Mouse (Mus musculus) kidney, postnatal 0 days (tissue): ENCODE measurements around the gene Dhx40. TPM values are rescaled to one million over a fixed set of nuclear protein-coding genes. Genes with fewer than 3 reads are reported as not detected.

Experiments used
- ATAC-seq: fragments of 200-750 bp; cut with Nextera tagmentation; replicated peaks from 2 replicates; pipeline ENCODE4 v1.8.0; 2017; ENCODE audit warnings: low read depth, moderate number of reproducible peaks, moderate TSS enrichment, moderate library complexity; ENCODE audit not compliant: low FRiP score
- DNase-seq: peaks from one replicate; pipeline ENCODE4 v3.0.0-alpha.2; 2016; ENCODE audit warnings: low spot score
- H3K27ac ChIP-seq: fragments of 300-500 bp; sonication (generic); 2 replicates; pipeline ENCODE4 v1.5.1; 2014; ENCODE audit warnings: mild to moderate bottlenecking
- H3K27me3 ChIP-seq: fragments of 300-500 bp; sonication (generic); 2 replicates; pipeline ENCODE4 v1.6.1; 2014; ENCODE audit warnings: low read length, mixed read lengths; ENCODE audit not compliant: insufficient read depth
- H3K36me3 ChIP-seq: fragments of 300-500 bp; sonication (generic); 2 replicates; pipeline ENCODE4 v1.6.1; 2014; ENCODE audit warnings: low read length, mixed read lengths; ENCODE audit not compliant: insufficient read depth
- H3K4me1 ChIP-seq: fragments of 300-500 bp; sonication (generic); replicated peaks from 2 replicates; pipeline ENCODE4 v1.6.1; 2014; ENCODE audit warnings: antibody characterized with exemption, low read length, mixed read lengths; ENCODE audit not compliant: insufficient read depth
- H3K4me2 ChIP-seq: fragments of 300-500 bp; sonication (generic); 2 replicates; pipeline ENCODE4 v1.6.1; 2014; ENCODE audit warnings: mild to moderate bottlenecking, low read length, moderate library complexity, mixed read lengths
- H3K4me3 ChIP-seq: fragments of 300-500 bp; sonication (generic); replicated peaks from 2 replicates; pipeline ENCODE4 v1.5.1; 2014; ENCODE audit warnings: low read depth, low read length
- H3K9ac ChIP-seq: fragments of 300-500 bp; sonication (generic); 2 replicates; pipeline ENCODE4 v1.6.1; 2014; ENCODE audit warnings: low read depth, low read length
- H3K9me3 ChIP-seq: fragments of 300-500 bp; sonication (generic); replicated peaks from 2 replicates; pipeline ENCODE4 v1.6.1; 2016; ENCODE audit warnings: low read length, inconsistent platforms, mixed read lengths
- CTCF ChIP-seq: IDR thresholded peaks from 2 replicates; pipeline ENCODE4 v1.5.1; 2016; ENCODE audit warnings: antibody characterized with exemption, low read depth, mild to moderate bottlenecking, moderate library complexity
- WGBS: fragments of 180-500 bp; shearing (Covaris S2); extraction: QIAGEN DNeasy Blood & Tissue Kit; methylation state at CpG from one replicate; pipeline ENCODE4 v1.1.7; 2014; 5-methylcytosine and 5-hydroxymethylcytosine counted together
- polyA plus RNA-seq: library from polyadenylated mRNA; unstranded; fragments of >200 nt; fragmentation: Nextera tagmentation; extraction: Ambion mirVana; gene quantifications from 2 replicates; pipeline ENCODE4 v1.2.1, GENCODE M21; 2015

Gene Dhx40
- polyA plus RNA-seq, 1 experiment from 2014 or later, result 30.7 TPM

GRCm38 (mm10) chr11:86834628-86835338, 27.2 kb upstream of the Dhx40 start:
- Histone ChIP-seq H3K4me1 (no peaks in the 10 kb centered on the region), H3K9me3 (no peaks in the 10 kb centered on the region), H3K27ac (peak overlapping the region; percentile 75), H3K27me3 (no peaks in the 10 kb centered on the region), H3K4me2 (no peak overlapping the region), H3K4me3 (no peak overlapping the region), H3K9ac (no peak overlapping the region), H3K36me3 (no peaks in the 10 kb centered on the region)
- 43% methylated on average over 8 of the region's 8 CpGs for WGBS
- DNase-seq (no peak), ATAC-seq (no peak)
- TF ChIP-seq CTCF, result no peak

GRCm38 (mm10) chr11:86834050-86834449, 26.5 kb upstream of the Dhx40 start:
- Histone ChIP-seq H3K4me2 (no peak overlapping the region), H3K27ac (peak overlapping the region; percentile 75), H3K4me3 (no peak overlapping the region), H3K4me1 (no peaks in the 10 kb centered on the region), H3K9me3 (no peaks in the 10 kb centered on the region), H3K9ac (no peak overlapping the region), H3K27me3 (no peaks in the 10 kb centered on the region), H3K36me3 (no peaks in the 10 kb centered on the region)
- TF ChIP-seq CTCF, result peak; percentile 45
- ATAC-seq (peak; percentile 31; the same call in 1 of the 2 replicates), DNase-seq (no peak)
- WGBS, result 54% methylated on average over 7 of the region's 7 CpGs

- Histone ChIP-seq H3K9ac (no peak overlapping the region), H3K4me3 (no peak overlapping the region), H3K9me3 (no peaks in the 10 kb centered on the region), H3K4me1 (no peaks in the 10 kb centered on the region), H3K27me3 (no peaks in the 10 kb centered on the region), H3K4me2 (no peak overlapping the region), H3K36me3 (no peaks in the 10 kb centered on the region), H3K27ac (peak overlapping the region; percentile 75; the same call in 1 of the 2 replicates)
- DNase-seq (no peak), ATAC-seq (no peak; the same call in 1 of the 2 replicates)
- 47% methylated on average over 3 of the region's 3 CpGs for WGBS
- TF ChIP-seq CTCF, result no peak
Measured at GRCm38 (mm10) chr11:86833153-86833552, 25.6 kb upstream of the Dhx40 start.

GRCm38 (mm10) chr11:86828396-86828795, 20.9 kb upstream of the Dhx40 start:
- WGBS, result 39% methylated on average over 6 of the region's 6 CpGs
- no peak for DNase-seq
- H3K4me2 ChIP-seq, result no peak overlapping the region
- ATAC-seq, result no peak
- H3K9me3 ChIP-seq, result no peaks in the 10 kb centered on the region
- no peak overlapping the region for H3K9ac ChIP-seq
- no peaks in the 10 kb centered on the region for H3K4me1 ChIP-seq
- no peak for TF ChIP-seq CTCF
- H3K27ac ChIP-seq, result peak overlapping the region; percentile 34; the same call in 1 of the 2 replicates
- H3K4me3 ChIP-seq, result no peak overlapping the region
- no peaks in the 10 kb centered on the region for H3K27me3 ChIP-seq
- no peaks in the 10 kb centered on the region for H3K36me3 ChIP-seq

GRCm38 (mm10) chr11:86827476-86828245, 20.1 kb upstream of the Dhx40 start:
- H3K4me2 ChIP-seq, result no peak overlapping the region
- no peak for DNase-seq
- H3K36me3 ChIP-seq, result no peaks in the 10 kb centered on the region
- H3K4me3 ChIP-seq, result no peak overlapping the region
- TF ChIP-seq CTCF, result no peak
- H3K9ac ChIP-seq, result no peak overlapping the region
- 56% methylated on average over 2 of the region's 2 CpGs for WGBS
- H3K27me3 ChIP-seq, result no peaks in the 10 kb centered on the region
- H3K27ac ChIP-seq, result no peak overlapping the region
- ATAC-seq, result no peak
- no peaks in the 10 kb centered on the region for H3K4me1 ChIP-seq
- no peaks in the 10 kb centered on the region for H3K9me3 ChIP-seq

GRCm38 (mm10) chr11:86824433-86824832, 16.9 kb upstream of the Dhx40 start:
- Histone ChIP-seq H3K4me1 (no peaks in the 10 kb centered on the region), H3K9me3 (no peaks in the 10 kb centered on the region), H3K27ac (no peak overlapping the region), H3K9ac (no peak overlapping the region), H3K4me3 (no peak overlapping the region), H3K4me2 (no peak overlapping the region), H3K36me3 (no peaks in the 10 kb centered on the region), H3K27me3 (no peaks in the 10 kb centered on the region)
- TF ChIP-seq CTCF, result no peak
- ATAC-seq (no peak), DNase-seq (no peak)
- 84% methylated on average over 6 of the region's 7 CpGs for WGBS
